ENCODE assay signal across 25 mouse cellular contexts in the genomic region with DNA sequence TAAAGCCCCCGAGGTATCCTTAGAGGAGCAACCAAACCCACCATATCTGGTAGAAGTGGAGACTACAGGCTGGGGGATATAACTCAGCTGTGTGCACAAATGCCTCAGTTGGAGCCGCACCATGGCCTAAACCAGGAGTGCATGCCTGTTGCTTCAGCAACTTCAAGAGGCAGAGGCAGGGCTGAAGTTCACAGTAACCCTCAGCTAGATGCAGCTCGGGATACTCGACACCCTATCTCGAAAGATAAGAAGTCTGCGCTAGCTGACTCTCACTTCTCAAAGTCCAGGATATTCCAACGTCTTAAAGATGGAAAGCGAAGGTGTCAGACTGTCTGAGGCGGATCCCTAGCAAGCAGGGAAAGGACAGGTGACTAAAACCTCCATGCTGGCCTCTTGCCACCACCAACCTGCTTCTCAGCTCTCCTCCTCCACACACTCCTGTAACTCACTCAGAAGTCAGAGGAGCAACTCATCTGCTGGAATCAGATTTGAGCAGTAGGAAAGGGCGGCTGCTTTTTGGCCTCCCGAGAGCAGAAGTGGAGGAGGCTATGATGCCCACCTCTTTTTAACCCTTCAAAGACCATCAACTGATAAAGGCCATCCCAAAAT. TPM values are rescaled to one million over a fixed set of nuclear protein-coding genes. Genes with fewer than 3 reads are reported as not detected.
DNase-seq lines count a peak whose midpoint lies in the region; ATAC-seq and TF ChIP-seq lines count a peak whose summit lies in the region.
"Had no signal": no experiment of that assay in that cellular context is flagged by ENCODE, and none has a peak within 500 bp of the region (broad histone marks: within the 10 kb centered on the region; RNA-seq: fewer than 3 reads in every experiment).

No protein-coding gene starts in this region.

- no peaks in the 10 kb centered on the region for H3K36me3 ChIP-seq in heart, embryonic 11.5 days (ENCODE audit: control insufficient read depth, insufficient read depth, low read length)
- H3K36me3 ChIP-seq: G1E; liver, embryonic 15.5 days; lung, embryonic 15.5 days; neural tube, embryonic 13.5 days had no signal

- no peaks in the 10 kb centered on the region for H3K27me3 ChIP-seq in heart, embryonic 11.5 days (ENCODE audit: control insufficient read depth, insufficient read depth, low read length)
- H3K27me3 ChIP-seq: forebrain, embryonic 13.5 days; hindbrain, embryonic 13.5 days; liver, embryonic 15.5 days; neural tube, embryonic 13.5 days had no signal

- no peak overlapping the region for H3K4me2 ChIP-seq in heart, embryonic 11.5 days
- H3K4me2 ChIP-seq: forebrain, embryonic 13.5 days; hindbrain, embryonic 13.5 days; liver, embryonic 15.5 days; lung, embryonic 15.5 days; neural tube, embryonic 13.5 days had no signal

- DNase-seq in heart, postnatal 14 days: no peak
- peak; percentile 64 for DNase-seq in brain, adult 2 months (ENCODE audit: low read depth, low spot score)
- DNase-seq in cerebellum, postnatal 14 days: peak; percentile 57 to 59
- no peak for DNase-seq in B cell, adult 2 months
- no peak for DNase-seq in left cerebral cortex, adult 2 months (ENCODE audit: extremely low spot score in 1 of 2, low spot score in 2 of 2)
- DNase-seq: kidney, adult 8-10 months; kidney, postnatal 36 days; liver; lung, postnatal 36 days; retina, postnatal 1 day; right cerebral cortex, postnatal 25 days; spleen, adult 18-20 months had no signal

- H3K9me3 ChIP-seq in heart, embryonic 11.5 days (replicated peaks; ENCODE audit: control insufficient read depth, low read length): no peaks in the 10 kb centered on the region
- H3K9me3 ChIP-seq: forebrain, embryonic 13.5 days; heart, embryonic 10.5 days; hindbrain, embryonic 13.5 days; limb, embryonic 10.5 days; liver, embryonic 15.5 days; lung, embryonic 15.5 days; midbrain, embryonic 10.5 days; neural tube, embryonic 13.5 days had no signal

- 19% methylated on average over 11 of the region's 11 CpGs for WGBS in heart, embryonic 11.5 days (ENCODE audit: insufficient replicate concordance)

- peak; percentile 43; the same call in 1 of the 2 replicates for ATAC-seq in heart, embryonic 11.5 days (replicated peaks; ENCODE audit: insufficient number of reproducible peaks, low FRiP score, low TSS enrichment)
- ATAC-seq in megakaryocyte-erythroid progenitor cell, adult 5-6 weeks (replicated peaks; ENCODE audit: low FRiP score, low TSS enrichment, poor library complexity, severe bottlenecking): 0 out of 2 replicates have a peak, but pooled peaks have one; percentile 32
- ATAC-seq: forebrain, embryonic 13.5 days; midbrain, embryonic 16.5 days had no signal

- no peak for TF ChIP-seq CTCF in left cerebral cortex, adult 2 months (IDR thresholded peaks at IDR 0.05)

- H3K9ac ChIP-seq in heart, embryonic 11.5 days (ENCODE audit: low read depth, low read length): no peak overlapping the region
- H3K9ac ChIP-seq: forebrain, embryonic 13.5 days; hindbrain, embryonic 13.5 days; liver, embryonic 15.5 days; lung, embryonic 15.5 days; neural tube, embryonic 13.5 days had no signal

- peaks cover 11% of the 10 kb centered on the region for H3K4me1 ChIP-seq in heart, embryonic 11.5 days (ENCODE audit: control insufficient read depth, insufficient read depth, low read length)

- no peak overlapping the region for H3K27ac ChIP-seq in heart, embryonic 11.5 days (ENCODE audit: low read depth, low read length)
- no peak overlapping the region for H3K27ac ChIP-seq in left cerebral cortex, adult 2 months
- H3K27ac ChIP-seq: forebrain, embryonic 13.5 days; heart, embryonic 10.5 days; hindbrain, embryonic 13.5 days; limb, embryonic 10.5 days; liver, embryonic 15.5 days; lung, embryonic 15.5 days; midbrain, embryonic 10.5 days; neural tube, embryonic 13.5 days had no signal

- intact Hi-C loops in heart, postnatal 14 days (cut with DNase I): no loop called here
- intact Hi-C loops in left cerebral cortex, adult 2 months (cut with DNase I): no loop called here

- no peak overlapping the region for H3K4me3 ChIP-seq in heart, embryonic 11.5 days (ENCODE audit: low read depth, low read length)
- no peak overlapping the region for H3K4me3 ChIP-seq in left cerebral cortex, adult 2 months
- H3K4me3 ChIP-seq: forebrain, embryonic 13.5 days; heart, embryonic 10.5 days; hindbrain, embryonic 13.5 days; limb, embryonic 10.5 days; liver, embryonic 15.5 days; lung, embryonic 15.5 days; midbrain, embryonic 10.5 days; myocyte; neural tube, embryonic 13.5 days had no signal

RNA-seq across cellular contexts. Expression of a gene that starts 52.4 kb away (rescaled TPM):
- 18.9 and 24.9 TPM in 2 replicates for polyA plus RNA-seq in heart, embryonic 11.5 days (2014; fragmentation: Nextera tagmentation; extraction: Ambion mirVana)
- 1 to 10 TPM; 6.1 to 7.6 TPM for total RNA-seq in heart, postnatal 14 days (2021)
- 8.3 and 23.6 TPM in 2 replicates for total RNA-seq in megakaryocyte-erythroid progenitor cell, adult 5-6 weeks (2014; fragmentation: Nextera tagmentation)
- total RNA-seq in megakaryocyte-erythroid progenitor cell, adult 5-6 weeks (2017): 11.6 and 14.2 TPM in 2 replicates
- total RNA-seq in left cerebral cortex, adult 2 months (2021): 100 to 1,000 TPM; 107 to 120 TPM

Comparison
In these comparisons a context has a peak if more than half of its experiments do, and no peak if none do; other contexts are left out.
1. DNase-seq: peak in brain, adult 2 months (single experiment) and cerebellum, postnatal 14 days (2 of 2); none in heart, postnatal 14 days (0 of 2), B cell, adult 2 months (0 of 2) and left cerebral cortex, adult 2 months (0 of 2).
2. RNA of a gene that starts 52.4 kb away (total RNA-seq): 107 to 120 TPM in left cerebral cortex, adult 2 months; 8.3 to 23.6 TPM in megakaryocyte-erythroid progenitor cell, adult 5-6 weeks and 6.1 to 7.6 TPM in heart, postnatal 14 days; every median in the first group is over 4 times any median in the second.